Mouse (Mus musculus) erythroblast, embryonic 14.5 days (primary cell): ENCODE results near the gene Scamp4. TPM values are rescaled to one million over a fixed set of nuclear protein-coding genes. Genes with fewer than 3 reads are reported as not detected.
"Not testable (repeated sequence)": the region's sequence is repeated elsewhere in the genome, so short reads cannot be mapped to it uniquely, and the experiment has no call there.

Experiments
- H3K27me3 ChIP-seq: 2 replicates; pipeline ENCODE4 v1.6.1; 2012; ENCODE audit warnings: inconsistent platforms; ENCODE audit not compliant: control insufficient read depth
- H3K36me3 ChIP-seq: 2 replicates; pipeline ENCODE4 v1.6.1; 2012; ENCODE audit warnings: mild to moderate bottlenecking, inconsistent platforms; ENCODE audit not compliant: control insufficient read depth
- H3K4me1 ChIP-seq: 2 replicates; pipeline ENCODE4 v1.6.1; 2012; ENCODE audit warnings: inconsistent platforms; ENCODE audit not compliant: control insufficient read depth
- H3K4me3 ChIP-seq: replicated peaks from 2 replicates; pipeline ENCODE3; 2012; ENCODE audit warnings: moderate library complexity, mild to moderate bottlenecking, inconsistent platforms
- H3K9me3 ChIP-seq: 2 replicates; pipeline ENCODE4 v1.6.1; 2012; ENCODE audit warnings: low read length, inconsistent platforms, mixed read lengths; ENCODE audit not compliant: control insufficient read depth
- GATA1 ChIP-seq: IDR thresholded peaks from 2 replicates; pipeline ENCODE4 v1.6.1; 2012; ENCODE audit warnings: low read length, inconsistent platforms, mixed read lengths
- TAL1 ChIP-seq: IDR thresholded peaks from 3 replicates; pipeline ENCODE4 v1.6.1; 2012; ENCODE audit warnings: low read length, inconsistent platforms, mixed read lengths
- polyA plus RNA-seq: library from polyadenylated mRNA; stranded (reverse); fragments of >175 nt; gene quantifications from 2 replicates; pipeline ENCODE4 v1.2.3, GENCODE M21; 2012

Scamp4 gene
- polyA plus RNA-seq, 1 experiment = 6.8 TPM

DNA sequence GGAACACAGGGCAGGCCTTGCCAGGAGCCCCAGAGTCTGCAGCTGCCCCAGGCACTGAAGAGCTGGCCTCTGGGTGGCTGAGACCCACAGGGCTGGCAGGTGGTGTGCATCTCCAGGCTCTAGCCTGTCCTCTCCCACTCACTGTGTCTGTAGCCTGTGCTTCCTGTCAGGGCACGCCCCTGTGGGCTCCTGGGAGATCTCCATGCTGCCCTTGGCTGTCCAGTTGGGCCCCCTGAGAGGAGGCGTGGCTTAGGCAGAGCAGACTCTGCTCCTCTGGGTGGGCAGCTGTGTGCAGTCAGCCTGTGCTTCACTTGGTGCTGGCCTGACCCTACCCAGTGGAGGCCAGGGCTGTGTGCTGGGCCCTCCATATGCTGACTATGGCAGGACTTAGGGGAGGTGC, 25.0 kb downstream of the Scamp4 start:
- no peaks in the 10 kb centered on the region for H3K27me3 ChIP-seq
- H3K9me3 ChIP-seq = no peaks in the 10 kb centered on the region
- H3K4me1 ChIP-seq = peaks cover 68% of the 10 kb centered on the region
- no peak for TF ChIP-seq TAL1
- no peak for TF ChIP-seq GATA1
- no peak overlapping the region for H3K4me3 ChIP-seq
- peaks cover 64% of the 10 kb centered on the region for H3K36me3 ChIP-seq

- Histone ChIP-seq H3K9me3 (no peaks in the 10 kb centered on the region), H3K27me3 (no peaks in the 10 kb centered on the region), H3K4me1 (peaks cover 57% of the 10 kb centered on the region), H3K36me3 (peaks cover 70% of the 10 kb centered on the region), H3K4me3 (no peak overlapping the region)
- no peak for TF ChIP-seq TAL1
- no peak for TF ChIP-seq GATA1
Observed at GRCm38 (mm10) chr10:80628925-80629324, 26.3 kb downstream of the Scamp4 start.

DNA sequence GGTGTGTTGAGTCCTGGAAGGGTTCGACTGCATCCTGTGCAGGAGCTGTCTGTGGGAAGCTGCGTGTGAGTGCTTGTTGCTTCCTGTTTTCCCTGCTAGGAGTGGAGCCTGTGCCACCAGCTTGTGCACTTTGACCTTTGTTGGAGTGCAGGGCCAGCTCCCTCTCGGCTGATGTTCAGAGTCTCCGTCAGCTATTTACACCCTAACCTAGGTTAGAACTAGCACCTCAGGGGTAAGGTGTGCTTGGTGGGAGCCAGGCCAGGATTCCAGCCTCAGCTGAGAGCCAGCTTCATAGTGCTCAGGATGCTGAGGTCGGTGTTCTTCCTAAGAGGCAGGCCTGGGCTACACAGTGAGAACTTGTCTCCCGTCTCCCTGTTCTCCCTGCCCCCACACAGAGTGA, 32.7 kb downstream of the Scamp4 start:
- H3K9me3 ChIP-seq = no peaks in the 10 kb centered on the region
- H3K4me1 ChIP-seq = peaks cover 8% of the 10 kb centered on the region
- no peak overlapping the region for H3K4me3 ChIP-seq
- no peaks in the 10 kb centered on the region for H3K27me3 ChIP-seq
- H3K36me3 ChIP-seq = peaks cover 87% of the 10 kb centered on the region
- no peak for TF ChIP-seq TAL1
- TF ChIP-seq GATA1 = no peak

DNA sequence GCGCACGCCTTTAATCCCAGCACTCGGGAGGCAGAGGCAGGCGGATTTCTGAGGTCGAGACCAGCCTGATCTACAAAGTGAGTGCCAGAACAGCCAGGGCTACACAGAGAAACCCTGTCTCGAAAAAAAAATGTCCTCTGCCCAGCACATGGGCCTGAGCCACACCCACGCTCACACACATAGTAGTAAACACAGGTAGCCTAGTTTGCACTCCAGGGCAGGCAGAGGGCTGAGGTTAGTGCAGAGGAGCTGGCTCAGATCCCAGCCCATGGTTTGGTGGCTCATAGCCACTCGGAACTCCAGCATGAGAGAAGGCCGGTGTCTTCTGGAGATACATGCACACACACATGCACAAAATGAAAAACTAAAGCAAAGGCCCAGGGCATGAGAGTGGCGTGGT, 44.3 kb downstream of the Scamp4 start:
- TF ChIP-seq GATA1 = no peak
- no peak for TF ChIP-seq TAL1
- H3K4me3 ChIP-seq = no peak overlapping the region
- H3K9me3 ChIP-seq = no peaks in the 10 kb centered on the region
- H3K4me1 ChIP-seq = peaks cover 17% of the 10 kb centered on the region
- H3K36me3 ChIP-seq = peaks cover 41% of the 10 kb centered on the region
- no peaks in the 10 kb centered on the region for H3K27me3 ChIP-seq

DNA sequence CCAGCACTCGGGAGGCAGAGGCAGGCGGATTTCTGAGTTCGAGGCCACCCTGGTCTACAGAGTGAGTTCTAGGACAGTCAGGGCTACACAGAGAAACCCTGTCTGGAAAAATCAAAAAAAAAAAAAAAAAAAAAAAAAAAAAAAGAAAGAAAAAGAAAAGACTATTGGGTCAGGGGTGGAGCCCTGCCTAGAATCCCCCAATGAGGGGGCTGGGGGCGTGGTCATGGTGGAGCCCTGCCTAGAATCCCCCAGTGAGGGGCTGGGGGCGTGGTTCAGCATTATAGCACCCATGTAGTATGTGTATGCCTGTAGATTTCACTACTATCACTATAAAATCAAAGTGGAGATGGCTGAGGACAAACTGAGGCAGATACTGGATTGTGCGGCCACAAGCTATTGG, 47.2 kb downstream of the Scamp4 start:
- Histone ChIP-seq H3K4me1 (peaks cover 33% of the 10 kb centered on the region), H3K36me3 (peaks cover 20% of the 10 kb centered on the region)
- H3K27me3 ChIP-seq, H3K4me3 ChIP-seq, H3K9me3 ChIP-seq: not testable (repeated sequence)

- no peaks in the 10 kb centered on the region for H3K27me3 ChIP-seq
- no peaks in the 10 kb centered on the region for H3K9me3 ChIP-seq
- TF ChIP-seq GATA1 (no peak), TAL1 (no peak)
- H3K4me1 ChIP-seq = peaks cover 38% of the 10 kb centered on the region
- H3K36me3 ChIP-seq = peaks cover 15% of the 10 kb centered on the region
- H3K4me3 ChIP-seq = no peak overlapping the region
Observed at GRCm38 (mm10) chr10:80650392-80650791, 47.7 kb downstream of the Scamp4 start.

DNA sequence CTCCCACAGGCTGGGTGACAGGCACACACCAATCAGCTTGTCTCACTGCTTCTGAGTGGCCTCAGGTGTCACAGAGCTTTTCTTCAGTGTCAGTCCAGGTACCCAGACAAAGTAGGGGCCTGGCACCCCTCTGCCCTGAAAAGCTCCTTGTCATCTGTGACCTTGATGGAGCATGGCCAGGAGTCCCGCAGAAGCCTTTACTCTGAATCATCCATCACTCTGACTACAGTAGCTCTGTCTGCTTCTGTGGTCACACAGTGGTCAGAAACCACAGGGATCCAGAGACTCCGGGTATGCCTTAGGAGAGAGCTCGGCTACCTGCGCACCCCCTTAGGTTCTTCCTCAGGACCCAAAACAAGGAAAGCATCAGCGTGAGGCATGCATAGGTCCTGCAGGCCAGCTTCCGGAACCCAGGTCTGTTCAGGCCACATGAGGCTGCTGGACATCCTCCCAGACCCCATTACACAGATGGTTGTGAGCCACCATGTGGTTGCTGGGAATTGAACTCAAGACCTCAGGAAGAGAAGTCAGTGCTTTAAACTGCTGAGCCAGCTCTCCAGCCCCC, 50.6 kb downstream of the Scamp4 start:
- TF ChIP-seq TAL1 (no peak), GATA1 (no peak)
- no peak overlapping the region for H3K4me3 ChIP-seq
- H3K27me3 ChIP-seq = no peaks in the 10 kb centered on the region
- H3K9me3 ChIP-seq = no peaks in the 10 kb centered on the region
- peaks cover 8% of the 10 kb centered on the region for H3K36me3 ChIP-seq
- peaks cover 64% of the 10 kb centered on the region for H3K4me1 ChIP-seq

GRCm38 (mm10) chr10:80654866-80655265, 52.2 kb downstream of the Scamp4 start:
- H3K4me3 ChIP-seq = peak overlapping the region; percentile 5
- no peaks in the 10 kb centered on the region for H3K27me3 ChIP-seq
- H3K36me3 ChIP-seq = peaks cover 5% of the 10 kb centered on the region; the same call in 1 of the 2 replicates
- no peaks in the 10 kb centered on the region for H3K9me3 ChIP-seq
- TF ChIP-seq GATA1 (no peak), TAL1 (no peak)
- H3K4me1 ChIP-seq = peaks cover 71% of the 10 kb centered on the region

- peaks cover 5% of the 10 kb centered on the region; the same call in 1 of the 2 replicates for H3K36me3 ChIP-seq
- H3K4me3 ChIP-seq = peak overlapping the region; percentile 87
- peaks cover 67% of the 10 kb centered on the region for H3K4me1 ChIP-seq
- H3K9me3 ChIP-seq = no peaks in the 10 kb centered on the region
- H3K27me3 ChIP-seq = no peaks in the 10 kb centered on the region
- TF ChIP-seq GATA1 (no peak), TAL1 (no peak)
Observed at GRCm38 (mm10) chr10:80655406-80656129, 52.9 kb downstream of the Scamp4 start.
